Mouse (Mus musculus): ENCODE results near the gene Pls1. TPM values are rescaled to one million over a fixed set of nuclear protein-coding genes. Genes with fewer than 3 reads are reported as not detected.

Gene Pls1
- polyA plus RNA-seq, 1 experiment from 2014 or later, result 2.4 TPM

- ATAC-seq (replicated peaks; ENCODE audit: insufficient number of reproducible peaks, low FRiP score, low TSS enrichment), result no peak
- no peaks in the 10 kb centered on the region for H3K9me3 ChIP-seq (replicated peaks; ENCODE audit: control insufficient read depth, low read length)
- H3K9ac ChIP-seq (ENCODE audit: low read depth, low read length), result no peak overlapping the region
- H3K4me1 ChIP-seq (ENCODE audit: control insufficient read depth, insufficient read depth, low read length), result no peaks in the 10 kb centered on the region
- H3K4me2 ChIP-seq, result no peak overlapping the region
- H3K4me3 ChIP-seq (ENCODE audit: low read depth, low read length), result no peak overlapping the region
- 77% methylated on average over 8 of the region's 8 CpGs for WGBS (ENCODE audit: insufficient replicate concordance)
- no peaks in the 10 kb centered on the region for H3K27me3 ChIP-seq (ENCODE audit: control insufficient read depth, insufficient read depth, low read length)
- no peaks in the 10 kb centered on the region for H3K36me3 ChIP-seq (ENCODE audit: control insufficient read depth, insufficient read depth, low read length)
- no peak overlapping the region for H3K27ac ChIP-seq (ENCODE audit: low read depth, low read length)
Measured at GRCm38 (mm10) chr9:95761381-95761780, 83.7 kb downstream of the Pls1 start.

DNA sequence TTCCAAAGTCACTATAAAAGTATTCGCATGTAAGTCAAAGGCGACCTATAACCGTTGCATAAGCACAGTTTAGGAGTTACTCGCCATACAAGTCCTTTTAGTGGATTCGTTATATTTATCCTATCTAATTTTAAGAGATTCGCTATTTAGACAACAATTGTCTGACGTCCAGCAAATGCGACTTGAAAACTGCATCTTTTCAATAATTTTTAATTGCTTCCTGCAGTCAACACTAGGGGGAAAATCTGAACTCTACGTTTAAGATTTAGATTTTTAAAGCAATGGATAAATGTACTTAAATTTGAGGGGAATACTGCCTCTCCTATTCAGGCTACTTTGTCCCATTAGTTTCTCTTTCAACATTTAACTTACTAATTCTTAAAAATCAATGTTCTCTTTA, 94.4 kb downstream of the Pls1 start:
- Histone ChIP-seq H3K27ac (ENCODE audit: low read depth, low read length) (no peak overlapping the region), H3K4me2 (peak overlapping the region; percentile 91), H3K4me1 (ENCODE audit: control insufficient read depth, insufficient read depth, low read length) (peaks cover 4% of the 10 kb centered on the region; the same call in 1 of the 2 replicates), H3K36me3 (ENCODE audit: control insufficient read depth, insufficient read depth, low read length) (no peaks in the 10 kb centered on the region), H3K9me3 (replicated peaks; ENCODE audit: control insufficient read depth, low read length) (no peaks in the 10 kb centered on the region), H3K27me3 (ENCODE audit: control insufficient read depth, insufficient read depth, low read length) (peaks cover 9% of the 10 kb centered on the region), H3K4me3 (ENCODE audit: low read depth, low read length) (no peak overlapping the region), H3K9ac (ENCODE audit: low read depth, low read length) (no peak overlapping the region)
- 43% methylated on average over 9 of the region's 9 CpGs for WGBS (ENCODE audit: insufficient replicate concordance)
- no peak for ATAC-seq (replicated peaks; ENCODE audit: insufficient number of reproducible peaks, low FRiP score, low TSS enrichment)

- Histone ChIP-seq H3K9me3 (replicated peaks; ENCODE audit: control insufficient read depth, low read length) (no peaks in the 10 kb centered on the region), H3K9ac (ENCODE audit: low read depth, low read length) (peak within 1 kb of the TSS; percentile 82), H3K27me3 (ENCODE audit: control insufficient read depth, insufficient read depth, low read length) (peaks cover 9% of the 10 kb centered on the region), H3K4me2 (peak within 1 kb of the TSS; percentile 91), H3K27ac (ENCODE audit: low read depth, low read length) (no peak within 1 kb of the TSS), H3K36me3 (ENCODE audit: control insufficient read depth, insufficient read depth, low read length) (no peaks in the 10 kb centered on the region), H3K4me1 (ENCODE audit: control insufficient read depth, insufficient read depth, low read length) (peaks cover 4% of the 10 kb centered on the region; the same call in 1 of the 2 replicates), H3K4me3 (ENCODE audit: low read depth, low read length) (peak within 1 kb of the TSS; percentile 92)
- WGBS (ENCODE audit: insufficient replicate concordance), result 1% methylated on average over 38 of the region's 56 CpGs
- ATAC-seq (replicated peaks; ENCODE audit: insufficient number of reproducible peaks, low FRiP score, low TSS enrichment), result peak; percentile 97
Measured at GRCm38 (mm10) chr9:95750037-95750511, 95.0 kb downstream of the Pls1 start, which contains the start of gene Trpc1. Gene Trpc1, minus strand, starts transcription at chr9:95750375.

- H3K9me3 ChIP-seq (replicated peaks; ENCODE audit: control insufficient read depth, low read length), result no peaks in the 10 kb centered on the region
- H3K9ac ChIP-seq (ENCODE audit: low read depth, low read length), result peak overlapping the region; percentile 82
- H3K27me3 ChIP-seq (ENCODE audit: control insufficient read depth, insufficient read depth, low read length), result peaks cover 9% of the 10 kb centered on the region
- peaks cover 4% of the 10 kb centered on the region; the same call in 1 of the 2 replicates for H3K4me1 ChIP-seq (ENCODE audit: control insufficient read depth, insufficient read depth, low read length)
- H3K27ac ChIP-seq (ENCODE audit: low read depth, low read length), result no peak overlapping the region
- WGBS (ENCODE audit: insufficient replicate concordance), result under 1% methylated on average over 20 of the region's 34 CpGs
- H3K4me3 ChIP-seq (ENCODE audit: low read depth, low read length), result peak overlapping the region; percentile 92
- H3K4me2 ChIP-seq, result peak overlapping the region; percentile 91
- peak; percentile 49; the same call in 1 of the 2 replicates for ATAC-seq (replicated peaks; ENCODE audit: insufficient number of reproducible peaks, low FRiP score, low TSS enrichment)
- H3K36me3 ChIP-seq (ENCODE audit: control insufficient read depth, insufficient read depth, low read length), result no peaks in the 10 kb centered on the region
Measured at GRCm38 (mm10) chr9:95749461-95749928, 95.6 kb downstream of the Pls1 start.

- ATAC-seq (replicated peaks; ENCODE audit: insufficient number of reproducible peaks, low FRiP score, low TSS enrichment), result no peak
- Histone ChIP-seq H3K36me3 (ENCODE audit: control insufficient read depth, insufficient read depth, low read length) (no peaks in the 10 kb centered on the region), H3K9me3 (replicated peaks; ENCODE audit: control insufficient read depth, low read length) (no peaks in the 10 kb centered on the region), H3K4me1 (ENCODE audit: control insufficient read depth, insufficient read depth, low read length) (peaks cover 4% of the 10 kb centered on the region; the same call in 1 of the 2 replicates), H3K4me3 (ENCODE audit: low read depth, low read length) (no peak overlapping the region), H3K9ac (ENCODE audit: low read depth, low read length) (no peak overlapping the region), H3K27me3 (ENCODE audit: control insufficient read depth, insufficient read depth, low read length) (peaks cover 9% of the 10 kb centered on the region), H3K27ac (ENCODE audit: low read depth, low read length) (no peak overlapping the region), H3K4me2 (no peak overlapping the region)
- 87% methylated on average over 5 of the region's 5 CpGs for WGBS (ENCODE audit: insufficient replicate concordance)
Measured at GRCm38 (mm10) chr9:95747298-95747697, 97.8 kb downstream of the Pls1 start.

DNA sequence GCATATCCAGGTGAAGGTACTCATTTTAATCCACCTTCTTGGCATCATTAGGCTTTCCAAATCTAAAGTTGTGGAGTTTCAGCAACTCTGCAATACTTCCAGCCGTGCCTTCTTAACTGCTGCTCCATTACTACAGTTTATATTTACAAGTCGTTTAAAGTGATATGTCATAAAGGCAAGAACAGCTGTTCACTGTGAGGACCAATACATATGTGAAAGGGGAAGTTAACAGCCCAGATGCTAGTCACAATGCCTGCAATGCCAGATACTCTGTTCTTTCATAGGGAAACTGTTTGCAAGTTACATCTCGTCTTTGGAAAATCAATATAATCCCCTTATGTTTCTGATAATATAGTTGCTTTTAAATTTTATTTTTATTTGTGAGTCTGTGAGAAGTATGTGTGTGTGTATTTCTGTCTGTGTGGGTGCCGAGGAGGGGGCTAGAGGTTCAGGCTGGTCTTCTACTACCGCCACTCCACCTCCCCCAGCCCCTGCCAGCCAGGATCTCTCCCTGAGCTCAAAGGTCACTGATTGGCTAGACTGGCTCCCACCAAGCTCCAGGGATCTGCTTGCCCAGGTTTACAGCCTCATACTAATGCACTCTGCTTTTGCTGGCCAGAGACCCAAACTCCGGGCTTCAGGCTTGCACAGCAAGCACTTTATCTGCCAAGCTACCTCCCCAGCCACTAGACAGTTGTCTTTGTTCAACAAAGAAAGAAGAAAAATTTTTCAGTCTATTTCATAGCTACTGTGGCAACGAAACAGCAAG, 100.1 kb downstream of the Pls1 start:
- no peak overlapping the region for H3K27ac ChIP-seq (ENCODE audit: low read depth, low read length)
- H3K9me3 ChIP-seq (replicated peaks; ENCODE audit: control insufficient read depth, low read length), result no peaks in the 10 kb centered on the region
- ATAC-seq (replicated peaks; ENCODE audit: insufficient number of reproducible peaks, low FRiP score, low TSS enrichment), result no peak
- H3K4me1 ChIP-seq (ENCODE audit: control insufficient read depth, insufficient read depth, low read length), result peaks cover 4% of the 10 kb centered on the region; the same call in 1 of the 2 replicates
- H3K4me2 ChIP-seq, result no peak overlapping the region
- H3K36me3 ChIP-seq (ENCODE audit: control insufficient read depth, insufficient read depth, low read length), result no peaks in the 10 kb centered on the region
- no peak overlapping the region for H3K4me3 ChIP-seq (ENCODE audit: low read depth, low read length)
- H3K27me3 ChIP-seq (ENCODE audit: control insufficient read depth, insufficient read depth, low read length), result peaks cover 4% of the 10 kb centered on the region
- 66% methylated on average over 7 of the region's 7 CpGs for WGBS (ENCODE audit: insufficient replicate concordance)
- H3K9ac ChIP-seq (ENCODE audit: low read depth, low read length), result no peak overlapping the region

GRCm38 (mm10) chr9:95736238-95736637, 108.9 kb downstream of the Pls1 start:
- no peak for ATAC-seq (replicated peaks; ENCODE audit: insufficient number of reproducible peaks, low FRiP score, low TSS enrichment)
- H3K27me3 ChIP-seq (ENCODE audit: control insufficient read depth, insufficient read depth, low read length), result no peaks in the 10 kb centered on the region
- H3K4me3 ChIP-seq (ENCODE audit: low read depth, low read length), result no peak overlapping the region
- H3K9me3 ChIP-seq (replicated peaks; ENCODE audit: control insufficient read depth, low read length), result no peaks in the 10 kb centered on the region
- no peaks in the 10 kb centered on the region for H3K36me3 ChIP-seq (ENCODE audit: control insufficient read depth, insufficient read depth, low read length)
- H3K9ac ChIP-seq (ENCODE audit: low read depth, low read length), result no peak overlapping the region
- no peak overlapping the region for H3K4me2 ChIP-seq
- no peak overlapping the region for H3K27ac ChIP-seq (ENCODE audit: low read depth, low read length)
- no peaks in the 10 kb centered on the region for H3K4me1 ChIP-seq (ENCODE audit: control insufficient read depth, insufficient read depth, low read length)

- 34% methylated on average over 8 of the region's 8 CpGs for WGBS (ENCODE audit: insufficient replicate concordance)
- Histone ChIP-seq H3K36me3 (ENCODE audit: control insufficient read depth, insufficient read depth, low read length) (no peaks in the 10 kb centered on the region), H3K4me2 (no peak overlapping the region), H3K9ac (ENCODE audit: low read depth, low read length) (no peak overlapping the region), H3K4me3 (ENCODE audit: low read depth, low read length) (no peak overlapping the region), H3K27me3 (ENCODE audit: control insufficient read depth, insufficient read depth, low read length) (no peaks in the 10 kb centered on the region), H3K9me3 (replicated peaks; ENCODE audit: control insufficient read depth, low read length) (no peaks in the 10 kb centered on the region), H3K27ac (ENCODE audit: low read depth, low read length) (no peak overlapping the region), H3K4me1 (ENCODE audit: control insufficient read depth, insufficient read depth, low read length) (no peaks in the 10 kb centered on the region)
- no peak for ATAC-seq (replicated peaks; ENCODE audit: insufficient number of reproducible peaks, low FRiP score, low TSS enrichment)
Measured at GRCm38 (mm10) chr9:95712574-95712973, 132.5 kb downstream of the Pls1 start.

- Histone ChIP-seq H3K27ac (ENCODE audit: low read depth, low read length) (no peak overlapping the region), H3K36me3 (ENCODE audit: control insufficient read depth, insufficient read depth, low read length) (no peaks in the 10 kb centered on the region), H3K4me1 (ENCODE audit: control insufficient read depth, insufficient read depth, low read length) (no peaks in the 10 kb centered on the region), H3K9ac (ENCODE audit: low read depth, low read length) (no peak overlapping the region), H3K9me3 (replicated peaks; ENCODE audit: control insufficient read depth, low read length) (no peaks in the 10 kb centered on the region), H3K4me2 (no peak overlapping the region), H3K27me3 (ENCODE audit: control insufficient read depth, insufficient read depth, low read length) (no peaks in the 10 kb centered on the region), H3K4me3 (ENCODE audit: low read depth, low read length) (no peak overlapping the region)
- no peak for ATAC-seq (replicated peaks; ENCODE audit: insufficient number of reproducible peaks, low FRiP score, low TSS enrichment)
Measured at GRCm38 (mm10) chr9:95708943-95709342, 136.2 kb downstream of the Pls1 start.

Data from heart, embryonic 11.5 days (tissue).